Mouse (Mus musculus) hindbrain, embryonic 13.5 days (tissue): ENCODE results near the gene Fam204a. TPM values are rescaled to one million over a fixed set of nuclear protein-coding genes. Genes with fewer than 3 reads are reported as not detected.

ENCODE experiments used
- ATAC-seq: fragments of 200-750 bp; cut with Nextera tagmentation; 2 replicates; pipeline ENCODE4 v1.8.0; 2017; ENCODE audit warnings: moderate TSS enrichment; ENCODE audit not compliant: low FRiP score
- H3K27ac ChIP-seq: fragments of 300-500 bp; sonication (generic); 2 replicates; pipeline ENCODE4 v1.5.1; 2015; ENCODE audit warnings: inconsistent platforms, mild to moderate bottlenecking, moderate library complexity
- H3K27me3 ChIP-seq: fragments of 300-500 bp; sonication (generic); 2 replicates; pipeline ENCODE4 v1.6.1; 2015; ENCODE audit warnings: mild to moderate bottlenecking, inconsistent platforms
- H3K36me3 ChIP-seq: fragments of 300-500 bp; sonication (generic); 2 replicates; pipeline ENCODE4 v1.6.1; 2015; ENCODE audit warnings: mild to moderate bottlenecking, inconsistent platforms
- H3K4me1 ChIP-seq: fragments of 300-500 bp; sonication (generic); replicated peaks from 2 replicates; pipeline ENCODE4 v1.6.1; 2015; ENCODE audit warnings: inconsistent platforms
- H3K4me2 ChIP-seq: fragments of 300-500 bp; sonication (generic); 2 replicates; pipeline ENCODE4 v1.6.1; 2015; ENCODE audit warnings: inconsistent platforms, mild to moderate bottlenecking, moderate library complexity
- H3K4me3 ChIP-seq: fragments of 300-500 bp; sonication (generic); 2 replicates; pipeline ENCODE4 v1.5.1; 2015; ENCODE audit warnings: mild to moderate bottlenecking, inconsistent platforms
- H3K9ac ChIP-seq: fragments of 300-500 bp; sonication (generic); 2 replicates; pipeline ENCODE4 v1.6.1; 2015; ENCODE audit warnings: mild to moderate bottlenecking, inconsistent platforms
- H3K9me3 ChIP-seq: fragments of 300-500 bp; sonication (generic); 2 replicates; pipeline ENCODE4 v1.6.1; 2016; ENCODE audit warnings: inconsistent platforms
- WGBS: fragments of 180-500 bp; shearing (Covaris S2); methylation state at CpG from one replicate; pipeline ENCODE4 v1.1.7; 2015; 5-methylcytosine and 5-hydroxymethylcytosine counted together
- polyA plus RNA-seq: library from polyadenylated mRNA; unstranded; fragments of >200 nt; fragmentation: Nextera tagmentation; extraction: Ambion mirVana; gene quantifications from 2 replicates; pipeline ENCODE4 v1.2.1, GENCODE M21; 2015

Gene Fam204a
- polyA plus RNA-seq, 1 experiment from 2014 or later: 76.5 TPM

DNA sequence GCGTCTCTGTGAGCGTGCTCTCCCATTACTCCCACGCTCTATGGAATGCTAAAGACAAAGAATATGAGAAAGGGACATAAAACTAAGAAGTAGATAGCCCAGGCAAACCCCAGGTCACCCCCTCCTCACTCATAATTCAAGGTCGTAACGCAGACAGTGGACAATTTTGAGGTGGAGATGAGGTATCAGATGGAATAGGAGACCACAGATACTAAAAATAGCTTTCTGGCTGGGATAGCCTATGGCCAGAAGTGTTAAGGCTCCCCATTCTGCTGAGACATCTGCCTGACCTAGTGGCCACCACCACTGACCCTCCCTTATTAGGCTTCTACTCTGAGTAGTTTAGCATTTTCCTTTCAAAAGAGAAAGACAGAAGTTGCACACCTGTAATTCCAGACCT lies 71.2 kb downstream of the Fam204a start:
- no peak overlapping the region for H3K27ac ChIP-seq
- 83% methylated on average over 5 of the region's 5 CpGs for WGBS
- no peak overlapping the region for H3K4me3 ChIP-seq
- H3K36me3 ChIP-seq: no peaks in the 10 kb centered on the region
- H3K9ac ChIP-seq: no peak overlapping the region
- H3K4me1 ChIP-seq: 0 out of 2 replicates have a peak, but pooled peaks cover 4% of the 10 kb centered on the region
- H3K4me2 ChIP-seq: no peak overlapping the region
- H3K9me3 ChIP-seq: no peaks in the 10 kb centered on the region
- 0 out of 2 replicates have a peak, but pooled peaks cover 9% of the 10 kb centered on the region for H3K27me3 ChIP-seq
- ATAC-seq: no peak

DNA sequence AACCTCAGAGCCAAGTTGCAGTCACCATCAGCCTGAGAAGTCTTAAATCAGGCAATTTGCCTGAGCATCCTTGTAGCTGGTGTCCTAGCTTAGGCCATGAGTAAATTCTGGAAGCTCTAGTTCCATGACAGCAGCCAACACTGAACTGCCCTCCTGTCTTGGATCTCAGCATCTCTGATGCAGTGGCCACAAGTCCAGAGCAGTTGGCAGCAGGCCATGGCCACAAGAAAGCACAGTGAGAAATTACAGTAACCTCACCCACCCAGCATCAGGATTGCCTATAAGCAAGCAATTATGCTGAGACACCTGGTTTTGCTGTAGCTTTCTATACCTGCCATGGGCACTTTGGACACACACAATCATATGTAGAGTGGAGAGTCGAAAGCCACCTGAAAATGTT lies 73.4 kb downstream of the Fam204a start:
- no peak for ATAC-seq
- WGBS: 94% methylated on average over 1 of the region's 1 CpGs

DNA sequence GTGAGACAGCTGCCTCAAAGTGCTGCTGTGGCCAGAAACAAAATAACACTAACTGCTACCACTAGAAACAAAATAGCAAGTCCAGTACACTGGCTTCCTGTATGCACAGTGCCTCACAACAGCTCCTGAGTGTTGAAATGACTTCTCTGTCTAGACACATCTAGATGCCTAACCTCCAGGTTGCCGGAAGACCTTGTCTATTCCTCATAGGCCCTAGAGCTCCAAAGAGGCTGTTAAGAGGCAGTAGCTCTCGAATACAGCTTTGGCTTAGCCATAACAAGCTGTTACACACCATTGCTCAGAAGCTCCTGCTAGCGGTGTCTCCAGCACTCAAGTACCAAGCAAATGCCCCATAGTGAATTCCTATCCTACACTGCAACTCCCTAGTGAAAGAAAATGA lies 76.4 kb downstream of the Fam204a start:
- Histone ChIP-seq H3K36me3 (no peaks in the 10 kb centered on the region), H3K9ac (no peak overlapping the region), H3K4me3 (no peak overlapping the region), H3K27ac (no peak overlapping the region), H3K4me2 (no peak overlapping the region), H3K9me3 (no peaks in the 10 kb centered on the region), H3K27me3 (peaks cover 45% of the 10 kb centered on the region), H3K4me1 (peaks cover 12% of the 10 kb centered on the region)
- no peak for ATAC-seq
- 75% methylated on average over 3 of the region's 3 CpGs for WGBS

More for the DNA sequence above, 73.4 kb downstream of the Fam204a start:
- no peak overlapping the region for H3K27ac ChIP-seq
- no peaks in the 10 kb centered on the region for H3K36me3 ChIP-seq
- H3K4me1 ChIP-seq: peaks cover 12% of the 10 kb centered on the region
- H3K9me3 ChIP-seq: no peaks in the 10 kb centered on the region
- H3K4me3 ChIP-seq: no peak overlapping the region
- peaks cover 17% of the 10 kb centered on the region for H3K27me3 ChIP-seq
- no peak overlapping the region for H3K4me2 ChIP-seq
- H3K9ac ChIP-seq: no peak overlapping the region

DNA sequence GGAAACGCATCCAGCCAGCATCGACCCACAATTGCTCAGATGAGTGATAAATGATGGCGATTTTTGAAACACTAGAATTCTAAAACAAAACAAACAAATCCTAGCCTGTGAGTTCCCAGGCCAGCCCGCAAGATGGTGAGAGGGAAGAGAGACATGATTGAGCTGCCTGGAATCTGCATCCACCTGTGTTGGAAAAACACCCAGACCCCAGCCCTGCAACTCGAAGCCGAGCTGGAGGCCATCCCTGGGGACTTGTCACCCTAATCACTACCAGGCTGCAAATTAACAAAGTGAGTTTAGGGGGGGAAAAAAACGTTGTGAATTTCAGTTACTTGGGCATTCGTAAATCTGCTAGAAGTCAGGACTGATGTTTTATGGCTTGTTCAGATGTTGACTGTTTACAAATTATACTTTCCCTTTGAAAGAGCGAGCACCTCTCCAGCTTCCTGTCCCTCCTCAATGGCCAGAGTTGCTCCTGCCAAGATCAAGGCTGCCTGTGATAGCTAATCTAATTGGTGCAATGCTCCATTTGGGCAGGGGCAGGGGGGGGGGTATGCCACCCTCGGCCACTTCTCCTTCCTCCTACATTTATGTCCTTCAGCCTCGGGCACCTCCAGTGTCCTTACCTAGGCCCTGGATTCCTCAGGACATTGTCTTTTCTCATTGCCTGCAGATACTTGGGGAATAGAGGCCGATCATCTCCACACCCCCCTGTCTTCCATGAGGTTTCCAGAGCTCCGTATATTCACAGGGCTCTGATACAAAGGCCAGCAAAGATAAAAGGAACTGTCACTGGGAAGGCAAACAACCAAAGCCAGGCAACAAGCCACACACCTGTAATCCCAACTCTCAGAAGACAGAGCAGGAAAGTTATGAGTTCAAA lies 77.2 kb downstream of the Fam204a start:
- H3K4me2 ChIP-seq: no peak overlapping the region
- WGBS: 42% methylated on average over 13 of the region's 13 CpGs
- H3K9ac ChIP-seq: no peak overlapping the region
- H3K4me1 ChIP-seq: peaks cover 12% of the 10 kb centered on the region
- ATAC-seq: no peak
- H3K4me3 ChIP-seq: no peak overlapping the region
- no peaks in the 10 kb centered on the region for H3K9me3 ChIP-seq
- no peak overlapping the region for H3K27ac ChIP-seq
- peaks cover 51% of the 10 kb centered on the region for H3K27me3 ChIP-seq
- H3K36me3 ChIP-seq: no peaks in the 10 kb centered on the region

Other genes starting within 250 kb of the Fam204a start
- 0.12 and 0.17 TPM in 2 replicates for gene Prlhr, start 241.6 kb upstream of the Fam204a start, polyA plus RNA-seq